Mouse (Mus musculus) liver, adult 2 months (tissue): Measurements from ENCODE around the gene Cacna1c. TPM values are rescaled to one million over a fixed set of nuclear protein-coding genes. Genes with fewer than 3 reads are reported as not detected.
A peak's percentile ranks its signal among the peaks of the same experiment; 100 is the strongest.

Experiments used
- DNase-seq: peaks from one replicate; pipeline ENCODE4 v3.0.0-alpha.2; 2011; ENCODE audit warnings: low read depth, low spot score; ENCODE audit errors: extremely low read depth
- H3K27ac ChIP-seq: fragments of 200-500 bp; replicated peaks from 2 replicates; pipeline ENCODE4 v1.5.1; 2012; ENCODE audit warnings: low read depth, mild to moderate bottlenecking, control low read depth, inconsistent platforms, low read length; ENCODE audit not compliant: insufficient read depth
- H3K27me3 ChIP-seq: fragments of 200-500 bp; 2 replicates; pipeline ENCODE4 v1.6.1; 2012; ENCODE audit warnings: mild to moderate bottlenecking, moderate library complexity, low read length, inconsistent platforms; ENCODE audit not compliant: control insufficient read depth, insufficient read depth
- H3K36me3 ChIP-seq: fragments of 200-500 bp; 2 replicates; pipeline ENCODE4 v1.6.1; 2012; ENCODE audit warnings: low read length, inconsistent platforms; ENCODE audit not compliant: control insufficient read depth, insufficient read depth
- H3K4me1 ChIP-seq: fragments of 200-500 bp; 2 replicates; pipeline ENCODE4 v1.6.1; 2011; ENCODE audit warnings: low read length; ENCODE audit not compliant: control insufficient read depth, insufficient read depth
- H3K4me3 ChIP-seq: fragments of 200-500 bp; 2 replicates; pipeline ENCODE4 v1.5.1; 2011; ENCODE audit warnings: low read depth, mild to moderate bottlenecking, control low read depth, low read length, moderate library complexity; ENCODE audit not compliant: insufficient read depth
- H3K79me2 ChIP-seq: fragments of 200-500 bp; 2 replicates; pipeline ENCODE4 v1.6.1; 2012; ENCODE audit warnings: inconsistent platforms, mild to moderate bottlenecking, low read length, moderate library complexity; ENCODE audit not compliant: control insufficient read depth, insufficient read depth
- H3K9ac ChIP-seq: fragments of 200-500 bp; 2 replicates; pipeline ENCODE4 v1.6.1; 2012; ENCODE audit warnings: low read depth, mild to moderate bottlenecking, control low read depth, inconsistent platforms, low read length
- CTCF ChIP-seq: fragments of 200-500 bp; IDR thresholded peaks from 2 replicates; pipeline ENCODE4 v1.5.1; 2011; ENCODE audit warnings: low read depth, low read length, control low read depth
- POLR2A ChIP-seq: fragments of 200-500 bp; IDR thresholded peaks from 2 replicates; pipeline ENCODE4 v1.6.1; 2011; ENCODE audit warnings: low read length, control low read depth; ENCODE audit not compliant: insufficient read depth; ENCODE audit errors: extremely low read depth
- WGBS: fragments of 180-500 bp; shearing (Covaris S2); methylation state at CpG from one replicate; pipeline ENCODE4 v1.1.7; 2018; 5-methylcytosine and 5-hydroxymethylcytosine counted together
- polyA plus RNA-seq: library from polyadenylated mRNA; depleted of rRNA; stranded (reverse); fragments of >200 nt; gene quantifications from 2 replicates; pipeline ENCODE4 v1.2.3, GENCODE M21; 2012; rRNA removed
- total RNA-seq: library from RNA; depleted of rRNA; stranded (reverse); fragments of >200 nt; gene quantifications from 2 replicates; pipeline ENCODE4 v1.2.3, GENCODE M21; 2014; rRNA removed

The Cacna1c gene
- total and polyA plus RNA-seq, 2 experiments, result 0.09 to 0.18 TPM

DNA sequence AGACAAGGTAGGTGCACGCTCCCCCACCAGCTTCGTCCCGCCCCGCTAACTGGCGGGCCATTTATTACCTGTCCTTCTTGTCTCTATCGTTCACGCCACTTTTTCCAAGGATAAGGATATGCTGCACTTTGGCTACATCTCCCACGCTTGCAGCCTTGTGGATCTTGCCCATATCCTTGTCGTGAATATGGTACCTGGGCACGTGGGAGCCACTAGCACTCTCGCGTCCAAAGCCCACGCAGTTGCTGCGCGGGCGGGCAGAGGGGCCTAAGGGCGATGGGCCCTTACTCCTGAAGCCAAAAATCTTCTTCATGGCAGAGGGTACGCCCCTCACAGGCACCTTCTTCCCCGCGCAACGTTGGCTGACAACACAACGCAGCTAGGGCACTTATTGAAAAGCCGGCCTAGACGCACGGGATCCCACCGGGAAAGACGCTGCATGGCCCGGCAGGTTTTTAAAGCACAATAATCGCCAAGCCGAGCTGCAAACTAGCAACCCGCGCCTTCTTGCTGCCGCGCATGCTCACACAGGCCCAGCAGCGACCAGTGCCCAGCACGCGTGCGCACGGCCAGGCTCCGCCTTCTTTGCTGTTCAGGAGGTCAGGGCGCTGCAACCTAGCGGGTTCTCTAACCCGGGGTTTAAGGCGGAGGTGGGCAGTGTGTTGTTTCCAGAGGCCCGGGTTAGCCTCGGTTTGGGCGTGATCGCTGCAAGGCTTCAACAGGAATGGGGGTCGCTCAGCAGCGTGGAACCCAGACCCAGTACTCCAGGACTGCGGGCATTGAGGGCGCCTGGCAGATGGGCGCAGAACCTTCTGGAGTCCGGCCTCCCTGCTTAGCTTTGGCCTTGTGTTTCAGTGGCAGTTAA, 634.2 kb downstream of the Cacna1c start, which contains the start of gene Ankrd26:
Gene Ankrd26 (minus strand): TSS at position 482 of the 865 bp plus-strand sequence.
- no peaks in the 10 kb centered on the region for H3K4me1 ChIP-seq
- peak within 1 kb of the TSS; percentile 91 for H3K4me3 ChIP-seq
- peaks cover 9% of the 10 kb centered on the region; the same call in 1 of the 2 replicates for H3K36me3 ChIP-seq
- no peaks in the 10 kb centered on the region for H3K27me3 ChIP-seq
- peak; percentile 83 for DNase-seq
- 2% methylated on average over 54 of the region's 54 CpGs for whole genome bisulfite sequencing
- H3K27ac ChIP-seq, result peak within 1 kb of the TSS; percentile 85
- no peaks in the 10 kb centered on the region for H3K79me2 ChIP-seq
- TF ChIP-seq CTCF, result no peak
- TF ChIP-seq POLR2A, result peak; percentile 73
- H3K9ac ChIP-seq, result peak within 1 kb of the TSS; percentile 91

DNA sequence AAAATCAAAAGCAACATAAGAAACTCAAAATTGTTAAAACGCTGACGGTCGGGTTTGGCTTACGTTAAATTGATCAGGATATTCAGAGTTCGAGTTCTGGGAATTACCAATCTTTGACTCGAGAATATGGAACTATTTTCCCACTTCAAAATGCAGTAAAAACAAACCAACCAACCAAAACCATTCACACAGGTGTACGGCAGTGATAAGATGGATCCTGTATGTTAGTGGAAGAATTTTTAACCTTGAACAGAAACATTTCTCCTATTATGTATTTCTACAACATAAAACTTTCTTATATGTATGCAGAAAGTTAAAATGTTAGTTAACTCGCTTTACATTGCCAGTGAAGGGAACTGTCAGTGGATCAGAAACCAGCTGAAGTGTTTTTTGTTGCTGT, 635.0 kb downstream of the Cacna1c start:
- Histone ChIP-seq H3K79me2 (no peaks in the 10 kb centered on the region), H3K27ac (no peak overlapping the region), H3K4me1 (no peaks in the 10 kb centered on the region), H3K36me3 (peaks cover 14% of the 10 kb centered on the region; the same call in 1 of the 2 replicates), H3K27me3 (no peaks in the 10 kb centered on the region), H3K4me3 (no peak overlapping the region), H3K9ac (no peak overlapping the region)
- 84% methylated on average over 8 of the region's 8 CpGs for WGBS
- DNase-seq, result no peak
- TF ChIP-seq POLR2A, result no peak

DNA sequence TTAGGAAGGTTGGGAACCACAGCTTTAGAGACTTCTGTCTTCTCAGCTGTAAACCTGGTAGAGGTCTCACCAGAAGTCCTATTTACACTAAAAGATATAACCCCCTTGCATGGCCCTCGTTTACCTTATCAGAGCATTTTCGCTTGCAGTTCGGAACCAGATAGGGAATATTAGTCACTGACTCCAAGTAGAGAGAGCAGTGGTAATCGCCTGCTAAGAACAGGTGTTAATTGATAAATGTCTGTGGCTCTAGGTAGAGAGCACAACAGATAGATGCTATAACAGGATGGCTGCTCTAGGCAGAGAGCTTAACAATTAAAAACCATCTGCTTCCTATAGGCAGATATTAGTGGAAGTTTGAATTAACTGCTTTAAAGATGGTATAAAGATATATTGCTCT, 657.6 kb downstream of the Cacna1c start:
- H3K27ac ChIP-seq, result no peak overlapping the region
- H3K36me3 ChIP-seq, result peaks cover 29% of the 10 kb centered on the region
- no peak for TF ChIP-seq CTCF
- TF ChIP-seq POLR2A, result no peak
- H3K9ac ChIP-seq, result no peak overlapping the region
- no peaks in the 10 kb centered on the region for H3K4me1 ChIP-seq
- no peaks in the 10 kb centered on the region for H3K27me3 ChIP-seq
- no peak overlapping the region for H3K4me3 ChIP-seq
- no peaks in the 10 kb centered on the region for H3K79me2 ChIP-seq
- 94% methylated on average over 4 of the region's 4 CpGs for WGBS
- no peak for DNase-seq

Other genes starting within 250 kb of the Cacna1c start
- 2.1 and 2.5 TPM in 2 replicates for gene Dcp1b, start 21.2 kb downstream of the Cacna1c start, total RNA-seq
- gene Dcp1b, start 21.2 kb downstream of the Cacna1c start, polyA plus RNA-seq, result 2.7 and 4.1 TPM in 2 replicates
- gene Cacna2d4, start 40.1 kb upstream of the Cacna1c start, total RNA-seq, result 0.28 TPM in 1 of 2 replicates, not detected in the other
- not detected in 2 replicates for gene Cacna2d4, start 40.1 kb upstream of the Cacna1c start, polyA plus RNA-seq
- under 0.01 TPM in 2 replicates for gene Lrtm2, start 134.3 kb upstream of the Cacna1c start, total RNA-seq
- 0.05 and 0.17 TPM in 2 replicates for gene Lrtm2, start 134.3 kb upstream of the Cacna1c start, polyA plus RNA-seq
- gene Adipor2, start 221.3 kb upstream of the Cacna1c start, total RNA-seq, result 252 and 306 TPM in 2 replicates
- 212 and 246 TPM in 2 replicates for gene Adipor2, start 221.3 kb upstream of the Cacna1c start, polyA plus RNA-seq